27 mouse cellular contexts compared by ENCODE assay signal in the genomic region with DNA sequence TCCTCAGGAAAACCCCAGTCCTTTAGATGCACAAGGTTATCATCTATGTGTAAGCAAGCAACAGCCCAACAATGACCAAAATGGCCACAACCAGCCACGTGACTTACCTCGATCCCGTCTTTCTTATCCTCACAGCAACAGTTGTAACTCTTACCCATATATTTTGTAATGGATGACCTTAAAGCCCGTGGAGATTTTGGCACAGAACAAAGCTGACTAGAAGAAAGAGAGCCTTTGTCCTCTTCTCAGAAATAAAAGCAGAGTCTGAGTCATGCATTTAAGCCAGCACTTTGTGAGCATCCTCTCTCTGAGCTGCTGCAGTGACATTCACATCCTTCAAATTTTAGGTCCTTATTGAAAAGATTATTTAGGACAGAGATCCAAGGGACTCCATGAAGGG.
"Had no signal": no experiment of that assay in that cellular context is flagged by ENCODE, and none has a peak within 500 bp of the region (broad histone marks: within the 10 kb centered on the region; RNA-seq: fewer than 3 reads in every experiment).

No protein-coding gene starts in this region.

- H3K4me3 ChIP-seq: embryonic facial prominence, embryonic 10.5 days; embryonic facial prominence, embryonic 12.5 days; embryonic facial prominence, embryonic 13.5 days; embryonic facial prominence, embryonic 15.5 days; erythroblast, embryonic 14.5 days; forebrain, embryonic 10.5 days; forebrain, embryonic 12.5 days; forebrain, embryonic 13.5 days; forebrain, embryonic 15.5 days; gastrocnemius, adult 2 months; heart, adult 2 months had no signal

- DNase-seq: cerebellum, adult 9-10 months; cerebellum, adult 9-11 months; cerebellum, postnatal 10 days; cerebellum, postnatal 14 days; cerebellum, postnatal 25 days; cerebellum, postnatal 36 days; embryo, embryonic 11 days; forebrain, postnatal 0 days; gastrocnemius, adult 2 months; gastrocnemius, postnatal 10 days; gastrocnemius, postnatal 14 days; gastrocnemius, postnatal 25 days; gastrocnemius, postnatal 36 days; heart, adult 11 months; heart, adult 18-20 months; heart, adult 2 months had no signal

- ATAC-seq: forebrain, embryonic 13.5 days; forebrain, embryonic 14.5 days; forebrain, embryonic 15.5 days; forebrain, embryonic 16.5 days; forebrain, postnatal 0 days had no signal

- H3K27ac ChIP-seq: embryonic facial prominence, embryonic 10.5 days; embryonic facial prominence, embryonic 12.5 days; embryonic facial prominence, embryonic 13.5 days; embryonic facial prominence, embryonic 15.5 days; forebrain, embryonic 10.5 days; forebrain, embryonic 12.5 days; forebrain, embryonic 13.5 days; forebrain, embryonic 15.5 days; gastrocnemius, adult 2 months; heart, adult 2 months had no signal

- H3K4me2 ChIP-seq: embryonic facial prominence, embryonic 12.5 days; embryonic facial prominence, embryonic 13.5 days; embryonic facial prominence, embryonic 15.5 days; forebrain, embryonic 12.5 days; forebrain, embryonic 13.5 days; forebrain, embryonic 15.5 days had no signal

- H3K9me3 ChIP-seq: embryonic facial prominence, embryonic 10.5 days; embryonic facial prominence, embryonic 12.5 days; embryonic facial prominence, embryonic 13.5 days; embryonic facial prominence, embryonic 15.5 days; forebrain, embryonic 10.5 days; forebrain, embryonic 12.5 days; forebrain, embryonic 13.5 days; forebrain, embryonic 15.5 days had no signal

- H3K9ac ChIP-seq: embryonic facial prominence, embryonic 12.5 days; embryonic facial prominence, embryonic 13.5 days; embryonic facial prominence, embryonic 15.5 days; forebrain, embryonic 12.5 days; forebrain, embryonic 13.5 days; forebrain, embryonic 15.5 days; forebrain, postnatal 0 days had no signal

- H3K27me3 ChIP-seq: embryonic facial prominence, embryonic 12.5 days; embryonic facial prominence, embryonic 15.5 days; forebrain, embryonic 12.5 days; forebrain, embryonic 13.5 days; forebrain, embryonic 15.5 days had no signal

- H3K36me3 ChIP-seq: embryonic facial prominence, embryonic 10.5 days; embryonic facial prominence, embryonic 12.5 days; embryonic facial prominence, embryonic 13.5 days; embryonic facial prominence, embryonic 15.5 days; forebrain, embryonic 10.5 days; forebrain, embryonic 12.5 days; forebrain, embryonic 15.5 days had no signal
